In genomic region chr2:169396294-169396693, GRCm38 (mm10) we compare ENCODE assay signal across 21 mouse cellular contexts.
"Had no signal": no experiment of that assay in that cellular context is flagged by ENCODE, and none has a peak within 500 bp of the region (broad histone marks: within the 10 kb centered on the region; RNA-seq: fewer than 3 reads in every experiment).

No protein-coding gene starts in this region.

- H3K36me3 ChIP-seq: limb, embryonic 10.5 days; limb, embryonic 13.5 days; liver, embryonic 12.5 days; liver, embryonic 15.5 days; lung, embryonic 15.5 days; midbrain, embryonic 10.5 days; midbrain, embryonic 13.5 days; neural tube, embryonic 13.5 days; stomach, embryonic 15.5 days had no signal

- H3K9ac ChIP-seq: limb, embryonic 13.5 days; liver, embryonic 12.5 days; liver, embryonic 15.5 days; lung, embryonic 15.5 days; midbrain, embryonic 13.5 days; neural tube, embryonic 13.5 days; stomach, embryonic 15.5 days had no signal

- ATAC-seq: intestine, postnatal 0 days; liver, embryonic 12.5 days; midbrain, embryonic 13.5 days; midbrain, embryonic 16.5 days had no signal

- DNase-seq: kidney, postnatal 25 days; layer of hippocampus, adult 9-11 months; liver; spleen, adult 18-20 months; thymus, adult 18-20 months; thymus, postnatal 36 days had no signal

- H3K4me1 ChIP-seq: liver, embryonic 12.5 days; liver, embryonic 15.5 days; lung, embryonic 15.5 days; megakaryocyte, embryonic 14.5 days; midbrain, embryonic 10.5 days; midbrain, embryonic 13.5 days; stomach, embryonic 15.5 days had no signal

- H3K4me2 ChIP-seq: liver, embryonic 12.5 days; liver, embryonic 15.5 days; lung, embryonic 15.5 days; midbrain, embryonic 13.5 days; neural tube, embryonic 13.5 days; stomach, embryonic 15.5 days had no signal

- H3K9me3 ChIP-seq: limb, embryonic 10.5 days; limb, embryonic 13.5 days; liver, embryonic 15.5 days; lung, embryonic 15.5 days; midbrain, embryonic 10.5 days; midbrain, embryonic 13.5 days; neural tube, embryonic 13.5 days; stomach, embryonic 15.5 days had no signal

- H3K27me3 ChIP-seq: liver, embryonic 12.5 days; liver, embryonic 15.5 days; lung, embryonic 15.5 days; megakaryocyte, embryonic 14.5 days; midbrain, embryonic 13.5 days; neural tube, embryonic 13.5 days; stomach, embryonic 15.5 days had no signal

- H3K4me3 ChIP-seq: layer of hippocampus, adult 2 months; limb, embryonic 10.5 days; limb, embryonic 13.5 days; liver, embryonic 12.5 days; liver, embryonic 15.5 days; lung, embryonic 15.5 days; megakaryocyte, embryonic 14.5 days; midbrain, embryonic 10.5 days; midbrain, embryonic 13.5 days; myocyte; neural tube, embryonic 13.5 days; stomach, embryonic 15.5 days had no signal

- H3K27ac ChIP-seq: kidney, postnatal 0 days; layer of hippocampus, adult 2 months; limb, embryonic 13.5 days; liver, embryonic 12.5 days; liver, embryonic 15.5 days; lung, embryonic 15.5 days; midbrain, embryonic 10.5 days; midbrain, embryonic 13.5 days; stomach, embryonic 15.5 days had no signal
